Mouse (Mus musculus): ENCODE results near the gene Sox15. TPM values are rescaled to one million over a fixed set of nuclear protein-coding genes. Genes with fewer than 3 reads are reported as not detected.

Sox15 gene
- polyA plus RNA-seq, 1 experiment from 2014 or later, result not detected

GRCm38 (mm10) chr11:69665961-69666664 is 11.0 kb downstream of the Sox15 start, which contains the start of gene Cd68:
Gene Cd68 (minus strand): TSS chr11:69666153.
- H3K9me3 ChIP-seq, result no peaks in the 10 kb centered on the region
- H3K27me3 ChIP-seq, result no peaks in the 10 kb centered on the region
- no peak within 1 kb of the TSS for H3K4me3 ChIP-seq (replicated peaks)
- no peak within 1 kb of the TSS for H3K4me2 ChIP-seq
- 0 out of 2 replicates have a peak within 1 kb of the TSS, but pooled peaks have one; percentile 17 for H3K9ac ChIP-seq
- no peak within 1 kb of the TSS for H3K27ac ChIP-seq
- peaks cover 68% of the 10 kb centered on the region for H3K36me3 ChIP-seq (replicated peaks)
- H3K4me1 ChIP-seq, result peaks cover 32% of the 10 kb centered on the region
- no peak for ATAC-seq (ENCODE audit: low FRiP score)
- 29% methylated on average over 7 of the region's 7 CpGs for WGBS

DNA sequence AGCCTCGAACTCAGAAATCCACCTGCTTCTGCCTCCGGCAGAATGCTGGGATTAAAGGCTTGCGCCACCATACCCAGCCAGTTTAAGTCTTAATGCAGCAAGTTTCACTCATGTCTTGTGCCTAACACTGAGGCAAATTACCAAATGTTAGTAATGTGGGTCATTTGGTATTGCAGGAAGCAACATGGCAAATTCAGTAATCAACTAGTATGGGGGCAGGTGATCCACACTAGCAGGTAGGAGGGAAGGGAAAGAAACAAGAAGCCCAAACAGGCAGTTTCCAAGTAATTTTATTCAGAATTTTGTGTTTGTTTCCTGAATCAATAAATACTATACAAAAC is 11.5 kb downstream of the Sox15 start:
- H3K36me3 ChIP-seq (replicated peaks), result peaks cover 68% of the 10 kb centered on the region

DNA sequence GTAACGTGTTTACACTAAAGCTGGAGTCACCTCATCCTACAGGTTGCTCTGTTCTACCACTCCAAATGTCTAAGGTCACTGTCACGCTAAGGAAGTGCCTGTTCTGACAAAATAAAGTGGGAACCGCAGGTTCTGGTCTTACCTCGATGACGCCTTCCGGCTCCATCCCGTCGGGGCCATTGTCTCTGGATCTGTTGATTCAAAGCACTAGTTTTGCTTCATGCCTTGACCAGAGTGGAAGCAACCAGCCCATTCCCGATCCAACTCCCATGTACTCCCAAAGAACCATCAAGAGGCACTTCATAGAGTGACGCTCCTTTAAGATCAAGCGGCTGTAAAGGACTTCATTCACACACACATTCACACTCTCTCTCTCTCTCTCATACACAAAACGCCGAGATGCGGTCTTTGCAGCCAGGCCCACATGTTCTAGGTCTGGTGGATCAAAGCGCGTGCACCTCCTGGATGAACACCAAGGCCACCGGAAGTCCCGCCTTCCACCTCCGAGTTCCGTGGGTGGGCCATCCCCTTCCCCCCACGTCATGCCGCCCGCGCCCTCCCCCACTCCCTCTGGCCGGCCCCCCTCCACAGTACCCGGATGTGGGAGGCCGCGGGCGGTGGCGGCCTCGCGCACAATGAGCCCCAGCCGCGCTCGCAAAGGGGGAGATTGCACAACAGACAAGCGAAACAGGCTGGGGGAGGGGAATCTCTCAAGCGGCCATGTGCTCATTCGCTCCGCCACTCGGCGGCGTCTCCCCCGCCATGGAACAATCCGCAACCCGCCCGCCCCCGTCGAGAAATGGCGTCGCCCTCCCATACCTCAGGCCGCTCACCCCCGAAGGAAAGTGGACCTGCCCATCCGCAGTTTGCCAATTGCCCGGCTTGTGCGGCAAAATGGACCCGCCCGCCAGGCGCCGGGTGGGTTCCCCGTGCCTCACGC is 15.9 kb downstream of the Sox15 start:
- Histone ChIP-seq H3K9me3 (no peaks in the 10 kb centered on the region), H3K4me3 (replicated peaks) (peak overlapping the region; percentile 99), H3K4me2 (peak overlapping the region; percentile 95), H3K36me3 (replicated peaks) (peaks cover 76% of the 10 kb centered on the region), H3K4me1 (peaks cover 30% of the 10 kb centered on the region), H3K27ac (peak overlapping the region; percentile 98), H3K27me3 (no peaks in the 10 kb centered on the region), H3K9ac (peak overlapping the region; percentile 99)
- under 1% methylated on average over 55 of the region's 61 CpGs for WGBS
- peak; percentile 73 for ATAC-seq (ENCODE audit: low FRiP score)

More for the DNA sequence above, 11.5 kb downstream of the Sox15 start:
- Histone ChIP-seq H3K27me3 (no peaks in the 10 kb centered on the region), H3K27ac (no peak overlapping the region), H3K4me2 (no peak overlapping the region), H3K9ac (no peak overlapping the region), H3K4me3 (replicated peaks) (no peak overlapping the region), H3K9me3 (no peaks in the 10 kb centered on the region), H3K4me1 (peaks cover 27% of the 10 kb centered on the region)
- no peak for ATAC-seq (ENCODE audit: low FRiP score)
- 82% methylated on average over 3 of the region's 3 CpGs for WGBS

DNA sequence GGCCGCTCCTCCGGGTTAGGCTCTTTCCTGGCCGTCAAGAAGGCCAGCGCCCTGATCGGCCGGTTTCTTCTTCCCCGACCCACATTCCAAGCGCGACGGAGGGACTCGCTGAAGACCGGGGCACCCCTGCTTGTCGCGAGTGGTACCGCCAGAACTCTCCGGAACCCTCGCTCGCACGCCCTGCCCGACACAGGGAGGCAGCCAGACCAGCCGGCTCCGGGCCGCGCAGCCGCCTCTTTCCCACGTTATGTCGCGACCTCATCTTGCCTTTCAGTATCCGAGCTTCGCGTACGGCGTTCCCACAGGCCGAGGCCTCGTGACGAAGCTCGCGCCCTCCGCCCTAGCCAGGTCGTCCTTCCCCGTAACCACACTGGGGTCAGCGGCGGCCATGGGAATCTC is 16.6 kb downstream of the Sox15 start:
- no peaks in the 10 kb centered on the region for H3K9me3 ChIP-seq
- 0% methylated on average over 43 of the region's 43 CpGs for WGBS
- H3K4me3 ChIP-seq (replicated peaks), result peak overlapping the region; percentile 99
- no peaks in the 10 kb centered on the region for H3K27me3 ChIP-seq
- H3K4me1 ChIP-seq, result peaks cover 30% of the 10 kb centered on the region
- H3K36me3 ChIP-seq (replicated peaks), result peaks cover 76% of the 10 kb centered on the region
- peak overlapping the region; percentile 99 for H3K9ac ChIP-seq
- peak overlapping the region; percentile 98 for H3K27ac ChIP-seq
- peak overlapping the region; percentile 95 for H3K4me2 ChIP-seq
- ATAC-seq (ENCODE audit: low FRiP score), result peak; percentile 15

DNA sequence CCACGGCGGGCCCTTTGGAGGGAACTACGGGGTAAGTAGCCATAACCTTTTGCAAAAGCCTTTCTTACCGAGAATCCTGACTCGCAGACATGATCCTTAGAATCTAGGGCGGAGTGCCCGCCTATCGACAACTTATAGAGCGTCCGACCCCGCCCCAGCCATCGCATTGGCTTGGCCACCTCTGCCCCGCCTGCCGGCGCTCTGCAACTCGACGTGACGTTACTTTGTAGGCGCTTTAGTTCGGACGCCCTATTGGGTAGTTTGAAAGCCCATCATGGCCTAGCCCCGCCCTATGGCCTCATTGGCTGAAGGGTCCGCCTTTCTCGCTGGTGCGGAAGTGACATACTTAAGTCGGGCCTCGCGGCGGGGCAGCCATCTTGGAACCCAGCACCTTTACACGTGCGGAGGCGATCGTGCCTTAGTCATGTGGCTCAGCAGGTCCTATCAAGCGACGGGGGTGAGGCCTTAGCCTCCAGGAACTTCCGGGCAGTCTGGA is 17.1 kb downstream of the Sox15 start, which contains the start of gene Eif4a1:
Eif4a1 (minus strand) TSS at position 213 of the 496 bp plus-strand sequence.
- Histone ChIP-seq H3K9ac (peak within 1 kb of the TSS; percentile 99), H3K9me3 (no peaks in the 10 kb centered on the region), H3K27ac (peak within 1 kb of the TSS; percentile 98), H3K36me3 (replicated peaks) (peaks cover 77% of the 10 kb centered on the region), H3K4me1 (peaks cover 30% of the 10 kb centered on the region), H3K4me2 (peak within 1 kb of the TSS; percentile 95), H3K4me3 (replicated peaks) (peak within 1 kb of the TSS; percentile 99), H3K27me3 (no peaks in the 10 kb centered on the region)
- WGBS, result 0% methylated on average over 36 of the region's 36 CpGs
- ATAC-seq (ENCODE audit: low FRiP score), result peak; percentile 97

DNA sequence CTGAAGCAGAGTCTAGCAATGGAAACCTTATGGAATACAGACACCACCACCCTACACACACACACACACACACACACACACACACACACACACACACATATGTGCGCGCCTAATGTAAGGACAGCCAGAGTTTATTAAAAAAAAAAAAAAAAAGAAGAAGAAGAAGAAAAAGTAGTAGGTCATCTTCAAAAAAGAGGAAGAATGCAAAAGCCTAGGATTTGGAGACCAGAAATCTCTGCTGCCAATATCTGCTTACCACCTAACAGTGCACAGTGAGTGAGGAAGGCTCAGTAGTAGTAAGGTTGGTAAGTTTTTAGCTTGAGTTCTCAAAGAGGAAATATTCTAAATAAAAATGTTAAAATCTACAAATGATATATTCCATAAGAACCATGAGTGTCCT is 24.0 kb downstream of the Sox15 start:
- no CpG with 5 or more reads among the region's 2 CpGs for WGBS
- Histone ChIP-seq H3K27me3 (0 out of 2 replicates have a peak, but pooled peaks cover 2% of the 10 kb centered on the region), H3K9me3 (no peaks in the 10 kb centered on the region), H3K9ac (no peak overlapping the region), H3K4me1 (peaks cover 33% of the 10 kb centered on the region), H3K27ac (no peak overlapping the region), H3K4me2 (no peak overlapping the region), H3K4me3 (replicated peaks) (no peak overlapping the region), H3K36me3 (replicated peaks) (peaks cover 61% of the 10 kb centered on the region)
- ATAC-seq (ENCODE audit: low FRiP score), result no peak

DNA sequence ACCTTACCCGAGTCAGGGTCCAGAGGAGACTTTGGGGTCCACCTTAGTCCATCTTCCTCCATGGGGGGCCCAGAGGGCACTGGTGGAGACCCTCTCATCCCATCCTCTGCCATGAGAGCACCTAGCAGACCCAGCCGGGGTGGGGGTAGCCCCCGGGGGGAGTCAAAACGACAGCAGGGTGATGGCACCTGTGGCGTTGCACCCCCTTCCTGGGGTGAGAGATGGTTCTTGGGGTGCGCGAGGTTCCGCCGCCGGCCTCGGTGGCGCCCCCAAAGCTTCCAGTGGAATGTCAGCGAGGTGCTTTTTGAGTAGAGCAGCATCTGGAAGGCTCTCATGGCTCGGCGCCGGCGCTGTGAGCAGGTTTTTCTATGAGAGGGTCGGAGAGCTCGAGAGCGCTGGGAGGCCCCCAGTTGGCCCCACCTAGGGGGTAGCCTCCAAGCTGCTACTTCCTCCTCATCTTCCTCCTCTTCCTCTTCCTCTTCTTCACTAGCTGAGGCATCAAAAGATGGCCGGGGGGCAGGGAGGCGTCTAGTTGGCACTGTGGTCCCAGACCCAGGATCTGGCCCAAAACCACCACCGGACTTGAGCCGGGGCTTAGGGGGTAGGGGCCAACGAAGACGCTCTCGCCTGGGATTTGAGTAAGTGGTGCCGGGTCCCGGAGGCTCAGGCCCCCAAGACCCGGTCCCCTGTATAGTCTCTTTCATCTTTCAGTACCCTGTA is 25.2 kb downstream of the Sox15 start:
- peaks cover 33% of the 10 kb centered on the region for H3K4me1 ChIP-seq
- WGBS, result 93% methylated on average over 30 of the region's 30 CpGs
- peaks cover 50% of the 10 kb centered on the region for H3K36me3 ChIP-seq (replicated peaks)
- no peak for ATAC-seq (ENCODE audit: low FRiP score)
- H3K4me3 ChIP-seq (replicated peaks), result peak overlapping the region; percentile 83
- peak overlapping the region; percentile 75; the same call in 1 of the 2 replicates for H3K9ac ChIP-seq
- no peaks in the 10 kb centered on the region for H3K9me3 ChIP-seq
- no peak overlapping the region for H3K27ac ChIP-seq
- peak overlapping the region; percentile 88 for H3K4me2 ChIP-seq
- peaks cover 11% of the 10 kb centered on the region; the same call in 1 of the 2 replicates for H3K27me3 ChIP-seq

- Histone ChIP-seq H3K9me3 (no peaks in the 10 kb centered on the region), H3K36me3 (replicated peaks) (peaks cover 37% of the 10 kb centered on the region), H3K4me3 (replicated peaks) (peak within 1 kb of the TSS; percentile 83), H3K27ac (peak within 1 kb of the TSS; percentile 95), H3K9ac (peak within 1 kb of the TSS; percentile 75), H3K4me1 (peaks cover 36% of the 10 kb centered on the region), H3K27me3 (peaks cover 13% of the 10 kb centered on the region; the same call in 1 of the 2 replicates), H3K4me2 (peak within 1 kb of the TSS; percentile 88)
- peak; percentile 98 for ATAC-seq (ENCODE audit: low FRiP score)
- WGBS, result under 1% methylated on average over 76 of the region's 80 CpGs
Measured at GRCm38 (mm10) chr11:69681314-69682208, 26.4 kb downstream of the Sox15 start, which contains the start of gene Senp3. Gene Senp3 (minus strand): TSS chr11:69682084.

DNA sequence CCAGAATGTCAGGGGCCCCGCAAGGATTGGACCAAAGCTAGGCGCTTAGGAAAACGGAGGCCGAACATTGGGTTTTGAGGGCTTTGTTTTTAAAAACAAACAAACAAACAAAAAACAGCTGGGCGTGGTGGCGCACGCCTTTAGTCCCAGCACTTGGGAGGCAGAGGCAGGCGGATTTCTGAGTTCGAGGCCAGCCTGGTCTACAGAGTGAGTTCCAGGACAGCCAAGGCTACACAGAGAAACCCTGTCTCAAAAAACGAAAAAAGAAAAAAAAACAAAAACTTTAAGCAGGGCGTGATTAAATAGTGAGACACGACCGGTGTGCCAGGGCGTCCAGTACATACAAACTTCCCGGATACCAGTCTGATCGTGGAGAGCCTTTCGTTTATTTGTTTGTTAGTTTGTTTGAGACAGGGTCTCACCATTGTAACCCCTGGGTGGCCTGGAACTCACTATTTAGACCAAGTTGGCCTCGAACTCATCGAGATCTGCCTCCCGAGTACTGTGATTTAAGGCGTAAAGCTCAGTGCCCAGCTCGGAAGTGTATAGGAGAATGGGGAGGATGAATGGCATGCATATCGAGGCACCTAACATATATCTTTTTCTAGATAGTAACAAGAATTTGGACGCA is 27.2 kb downstream of the Sox15 start:
- Histone ChIP-seq H3K27ac (peak overlapping the region; percentile 95), H3K4me1 (peaks cover 36% of the 10 kb centered on the region), H3K4me2 (peak overlapping the region; percentile 88), H3K36me3 (replicated peaks) (peaks cover 31% of the 10 kb centered on the region), H3K27me3 (peaks cover 17% of the 10 kb centered on the region; the same call in 1 of the 2 replicates), H3K9ac (peak overlapping the region; percentile 75), H3K9me3 (no peaks in the 10 kb centered on the region), H3K4me3 (replicated peaks) (peak overlapping the region; percentile 83)
- ATAC-seq (ENCODE audit: low FRiP score), result peak; percentile 42
- WGBS, result 26% methylated on average over 24 of the region's 24 CpGs

DNA sequence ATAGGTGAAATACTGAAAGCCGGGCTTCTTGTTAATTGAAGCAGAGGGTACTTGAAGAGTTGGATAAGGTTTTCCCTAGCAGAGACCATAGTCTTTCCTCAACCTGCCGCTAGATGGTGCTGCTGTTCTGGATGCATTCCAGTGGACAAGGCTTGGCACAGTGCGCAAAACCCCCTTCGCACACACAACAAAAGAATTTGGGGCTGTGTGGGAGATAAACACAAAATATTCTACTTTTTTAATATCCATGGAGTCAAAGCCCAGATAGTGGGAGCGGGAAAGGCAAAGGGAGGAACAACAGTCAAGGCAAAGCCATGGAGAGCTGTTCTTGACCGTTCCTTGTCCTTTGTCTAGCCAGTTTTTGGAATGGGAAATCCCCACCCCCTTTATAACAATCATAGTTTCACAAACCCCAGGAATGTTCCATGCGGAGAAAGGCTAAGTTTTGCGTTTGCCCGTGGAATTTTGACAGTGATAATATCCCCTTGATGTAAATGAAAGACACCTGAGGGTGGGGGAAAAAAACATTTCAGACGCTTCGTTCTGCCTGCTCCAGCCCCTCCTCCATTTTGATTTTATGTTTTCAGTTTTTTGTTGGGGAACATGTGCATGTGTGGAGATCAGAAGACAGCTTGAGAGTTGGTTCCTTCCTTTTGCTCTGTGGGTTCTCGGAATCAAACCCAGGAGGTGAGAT is 27.9 kb downstream of the Sox15 start:
- 27% methylated on average over 12 of the region's 12 CpGs for WGBS
- Histone ChIP-seq H3K9ac (0 out of 2 replicates have a peak overlapping the region, but pooled peaks have one; percentile 75), H3K9me3 (no peaks in the 10 kb centered on the region), H3K4me3 (replicated peaks) (peak overlapping the region; percentile 83), H3K27me3 (peaks cover 17% of the 10 kb centered on the region; the same call in 1 of the 2 replicates), H3K36me3 (replicated peaks) (peaks cover 24% of the 10 kb centered on the region), H3K4me2 (peak overlapping the region; percentile 88), H3K4me1 (peaks cover 36% of the 10 kb centered on the region), H3K27ac (peak overlapping the region; percentile 95; the same call in 1 of the 2 replicates)
- ATAC-seq (ENCODE audit: low FRiP score), result peak; percentile 64
